Mouse (Mus musculus) activated CD4-positive, CD25-positive, alpha-beta regulatory T cell (primary cell): Measurements from ENCODE around the gene Tmem159. TPM values are rescaled to one million over a fixed set of nuclear protein-coding genes. Genes with fewer than 3 reads are reported as not detected.

ENCODE experiments used
- polyA plus RNA-seq, 2 experiments: library from polyadenylated mRNA; unstranded; fragments of 100-300 nt; shearing (Covaris generic); gene quantifications; one replicate each; pipeline ENCODE4 v1.2.1; 2017

Gene Tmem159
- polyA plus RNA-seq, result 1 to 10 TPM; 3.7 to 6.5 TPM

DNA sequence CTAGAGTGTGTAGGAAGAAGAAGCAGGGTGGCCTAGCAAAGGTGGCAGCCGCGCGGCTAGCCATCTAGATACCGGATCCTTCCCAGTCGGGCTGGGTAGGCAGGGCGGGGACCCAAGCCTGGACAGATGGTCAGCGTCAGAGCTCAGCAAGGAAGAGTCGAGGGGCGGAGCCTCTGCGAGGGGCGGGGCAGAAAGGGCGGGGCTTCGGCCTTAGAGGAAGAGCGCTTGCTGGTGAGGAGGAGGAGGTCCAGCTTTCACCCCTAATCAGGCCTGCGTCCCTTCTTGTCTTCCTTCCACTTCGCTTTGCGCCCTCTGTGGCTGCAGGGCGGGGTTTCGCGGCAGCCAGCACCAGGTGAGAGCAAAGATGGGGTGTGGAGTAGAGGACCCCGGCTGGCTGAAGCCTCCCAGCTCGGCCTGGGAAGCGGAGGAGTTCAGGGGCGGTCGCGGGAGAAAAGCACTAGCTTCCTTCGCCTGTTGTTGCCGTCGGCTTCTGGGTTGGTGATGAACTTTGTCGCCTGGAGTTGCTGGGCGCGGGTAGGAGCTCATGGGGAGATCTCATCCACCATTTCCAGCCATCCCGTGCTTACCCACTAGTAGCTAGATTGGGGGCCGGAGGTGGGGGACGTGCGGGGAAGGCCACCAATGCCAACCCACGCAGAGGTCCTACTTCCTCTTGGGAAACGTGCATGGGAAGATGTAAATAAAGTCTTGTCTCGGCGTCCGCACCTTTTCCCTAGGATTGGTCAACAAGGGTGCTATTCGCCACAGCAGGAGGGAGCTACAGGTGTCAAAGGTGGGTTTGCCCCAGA is at the start of gene Tmem159:
TSS of gene Tmem159 (plus strand) at position 190 of the 809 bp plus-strand sequence.

GRCm38 (mm10) chr7:120095180-120095579 is 7.0 kb upstream of the Tmem159 start, which contains the start of gene Dnah3:
Dnah3 (minus strand) TSS chr7:120095280.

DNA sequence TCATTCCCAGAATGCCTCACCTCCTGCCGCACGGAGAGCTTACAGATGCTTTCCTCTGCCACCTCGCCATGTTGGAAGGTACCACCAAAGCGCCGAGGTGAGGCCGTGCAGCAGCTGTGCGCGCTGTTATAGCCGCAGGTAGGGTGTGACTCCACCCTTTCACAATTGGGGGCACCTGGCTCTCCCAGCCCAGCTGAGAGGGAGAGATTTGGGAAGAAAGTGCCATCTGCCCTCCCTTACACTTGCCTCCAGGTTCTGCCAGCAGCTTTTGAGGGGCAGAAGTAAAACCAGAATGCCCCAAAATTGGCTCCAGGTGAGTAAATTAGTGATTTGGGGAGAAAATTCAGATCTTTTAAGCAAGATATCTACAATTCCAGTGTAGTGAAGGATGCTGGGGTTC is 43.0 kb downstream of the Tmem159 start, which contains the start of gene Zp2:
TSS of gene Zp2 (minus strand) at position 101 of the 400 bp plus-strand sequence.

Other genes starting within 250 kb of the Tmem159 start
- 10 to 100 TPM; 21.2 to 22.1 TPM for gene Lyrm1, start 206.5 kb upstream of the Tmem159 start, polyA plus RNA-seq
- gene Dcun1d3, start 206.1 kb upstream of the Tmem159 start, polyA plus RNA-seq, result 10 to 100 TPM; 11.2 to 18.4 TPM
- gene Dnah3, start 7.1 kb upstream of the Tmem159 start, polyA plus RNA-seq, result under 1 TPM in 1 of 2 experiments, not detected in 1; 0.12 TPM
- under 1 TPM in 1 of 2 experiments, not detected in 1; 0.21 TPM for gene Zp2, start 42.9 kb downstream of the Tmem159 start, polyA plus RNA-seq
- gene Anks4b, start 71.5 kb downstream of the Tmem159 start, polyA plus RNA-seq, result not detected
- gene Crym, start 99.8 kb downstream of the Tmem159 start, polyA plus RNA-seq, result not detected
- gene Abca14, start 101.6 kb downstream of the Tmem159 start, polyA plus RNA-seq, result under 1 TPM in 1 of 2 experiments, not detected in 1; 0.04 TPM
- under 1 TPM in 1 of 2 experiments, not detected in 1; 0.05 TPM for gene Abca15, start 226.3 kb downstream of the Tmem159 start, polyA plus RNA-seq